Mouse (Mus musculus): Measurements from ENCODE around the gene Fbln1. TPM values are rescaled to one million over a fixed set of nuclear protein-coding genes. Genes with fewer than 3 reads are reported as not detected.

Fbln1 gene
- polyA plus RNA-seq, 1 experiment, result 48.1 TPM

DNA sequence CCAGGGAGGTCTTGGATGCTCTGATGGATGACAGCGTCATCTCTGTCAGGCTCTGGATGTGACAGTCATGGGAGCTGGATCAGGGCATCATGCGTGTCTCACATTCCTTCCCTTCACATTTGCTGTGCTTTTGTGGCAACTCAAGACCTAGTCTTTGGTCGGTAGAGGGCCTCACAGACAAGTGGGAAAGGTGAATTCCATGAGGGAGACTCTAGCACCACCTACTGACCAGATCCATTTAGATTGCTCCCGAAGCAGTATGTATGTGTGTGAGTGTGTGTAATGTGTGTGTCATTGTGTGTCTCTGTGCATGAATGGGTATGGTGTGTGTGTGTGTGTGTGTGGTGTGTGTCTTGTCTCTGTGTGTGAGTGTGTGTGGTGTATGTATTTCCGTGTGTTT lies 43.5 kb downstream of the Fbln1 start:
- Histone ChIP-seq H3K27me3 (ENCODE audit: control insufficient read depth, insufficient read depth, low read length, poor library complexity, severe bottlenecking) (no peaks in the 10 kb centered on the region), H3K27ac (ENCODE audit: insufficient read depth, low read length) (no peak overlapping the region), H3K9ac (ENCODE audit: low read depth, poor library complexity, severe bottlenecking) (no peak overlapping the region), H3K4me1 (ENCODE audit: control insufficient read depth, insufficient read depth, low read length) (no peaks in the 10 kb centered on the region), H3K36me3 (ENCODE audit: control insufficient read depth, insufficient read depth, low read length, poor library complexity, severe bottlenecking) (no peaks in the 10 kb centered on the region), H3K9me3 (replicated peaks; ENCODE audit: control insufficient read depth, insufficient read depth, low read length, poor library complexity, severe bottlenecking) (no peaks in the 10 kb centered on the region), H3K4me3 (ENCODE audit: low read depth, low read length) (no peak overlapping the region)
- TF ChIP-seq POLR2A (IDR thresholded peaks at IDR 0.05; ENCODE audit: insufficient read depth, low read length) (no peak), CTCF (IDR thresholded peaks at IDR 0.05; ENCODE audit: low read depth, low read length) (peak; percentile 57)

DNA sequence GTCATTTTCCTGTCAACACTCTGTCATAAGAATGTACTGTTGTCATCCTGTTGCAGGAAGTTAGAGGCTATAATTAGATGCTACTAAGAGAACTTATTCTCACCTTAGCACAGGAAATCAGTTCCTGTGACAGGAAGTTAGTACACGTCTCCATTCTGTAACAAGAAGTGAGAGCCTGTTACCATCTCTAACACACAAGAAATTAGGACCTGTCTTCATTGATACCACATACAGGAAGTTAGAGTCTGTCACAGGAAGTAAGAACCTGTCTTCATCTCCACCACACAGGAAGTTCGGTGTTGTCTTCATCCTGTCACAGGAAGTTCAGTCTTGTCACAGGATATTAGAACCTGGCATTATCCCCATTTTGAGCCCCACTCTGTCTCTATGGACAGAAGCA lies 44.7 kb downstream of the Fbln1 start:
- TF ChIP-seq CTCF (IDR thresholded peaks at IDR 0.05; ENCODE audit: low read depth, low read length) (no peak), EP300 (IDR thresholded peaks at IDR 0.05; ENCODE audit: insufficient read depth, low read depth, low read length) (no peak), POLR2A (IDR thresholded peaks at IDR 0.05; ENCODE audit: insufficient read depth, low read length) (no peak)
- no peak overlapping the region for H3K27ac ChIP-seq (ENCODE audit: insufficient read depth, low read length)
- H3K9me3 ChIP-seq (replicated peaks; ENCODE audit: control insufficient read depth, insufficient read depth, low read length, poor library complexity, severe bottlenecking), result no peaks in the 10 kb centered on the region
- no peaks in the 10 kb centered on the region for H3K36me3 ChIP-seq (ENCODE audit: control insufficient read depth, insufficient read depth, low read length, poor library complexity, severe bottlenecking)
- no peaks in the 10 kb centered on the region for H3K27me3 ChIP-seq (ENCODE audit: control insufficient read depth, insufficient read depth, low read length, poor library complexity, severe bottlenecking)
- H3K4me3 ChIP-seq (ENCODE audit: low read depth, low read length), result no peak overlapping the region
- no peak overlapping the region for H3K9ac ChIP-seq (ENCODE audit: low read depth, poor library complexity, severe bottlenecking)
- H3K4me1 ChIP-seq (ENCODE audit: control insufficient read depth, insufficient read depth, low read length), result no peaks in the 10 kb centered on the region

DNA sequence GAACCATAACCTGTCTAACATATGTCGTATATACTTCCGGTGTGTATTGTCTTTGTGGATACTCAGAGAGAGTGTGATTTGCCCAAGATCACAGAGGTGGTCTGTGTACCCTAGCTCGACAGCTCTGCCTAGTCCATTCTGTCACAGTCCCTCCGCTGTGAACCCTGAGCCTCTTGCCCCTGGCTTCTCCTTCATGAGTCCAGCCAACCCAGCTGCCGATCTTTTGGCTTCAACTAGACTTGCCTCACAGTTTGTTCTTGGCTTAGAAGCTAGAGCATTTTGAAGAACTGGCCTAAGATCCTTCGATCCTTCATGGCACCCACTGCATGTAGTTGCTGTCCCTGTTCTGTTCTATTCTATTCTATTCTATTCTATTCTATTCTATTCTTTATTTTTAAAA lies 46.7 kb downstream of the Fbln1 start:
- TF ChIP-seq CTCF (IDR thresholded peaks at IDR 0.05; ENCODE audit: low read depth, low read length) (no peak), POLR2A (IDR thresholded peaks at IDR 0.05; ENCODE audit: insufficient read depth, low read length) (no peak), EP300 (IDR thresholded peaks at IDR 0.05; ENCODE audit: insufficient read depth, low read depth, low read length) (no peak)
- no peak overlapping the region for H3K4me3 ChIP-seq (ENCODE audit: low read depth, low read length)
- no peaks in the 10 kb centered on the region for H3K27me3 ChIP-seq (ENCODE audit: control insufficient read depth, insufficient read depth, low read length, poor library complexity, severe bottlenecking)
- no peaks in the 10 kb centered on the region for H3K4me1 ChIP-seq (ENCODE audit: control insufficient read depth, insufficient read depth, low read length)
- H3K27ac ChIP-seq (ENCODE audit: insufficient read depth, low read length), result no peak overlapping the region
- no peak overlapping the region for H3K9ac ChIP-seq (ENCODE audit: low read depth, poor library complexity, severe bottlenecking)
- H3K36me3 ChIP-seq (ENCODE audit: control insufficient read depth, insufficient read depth, low read length, poor library complexity, severe bottlenecking), result no peaks in the 10 kb centered on the region
- H3K9me3 ChIP-seq (replicated peaks; ENCODE audit: control insufficient read depth, insufficient read depth, low read length, poor library complexity, severe bottlenecking), result no peaks in the 10 kb centered on the region

DNA sequence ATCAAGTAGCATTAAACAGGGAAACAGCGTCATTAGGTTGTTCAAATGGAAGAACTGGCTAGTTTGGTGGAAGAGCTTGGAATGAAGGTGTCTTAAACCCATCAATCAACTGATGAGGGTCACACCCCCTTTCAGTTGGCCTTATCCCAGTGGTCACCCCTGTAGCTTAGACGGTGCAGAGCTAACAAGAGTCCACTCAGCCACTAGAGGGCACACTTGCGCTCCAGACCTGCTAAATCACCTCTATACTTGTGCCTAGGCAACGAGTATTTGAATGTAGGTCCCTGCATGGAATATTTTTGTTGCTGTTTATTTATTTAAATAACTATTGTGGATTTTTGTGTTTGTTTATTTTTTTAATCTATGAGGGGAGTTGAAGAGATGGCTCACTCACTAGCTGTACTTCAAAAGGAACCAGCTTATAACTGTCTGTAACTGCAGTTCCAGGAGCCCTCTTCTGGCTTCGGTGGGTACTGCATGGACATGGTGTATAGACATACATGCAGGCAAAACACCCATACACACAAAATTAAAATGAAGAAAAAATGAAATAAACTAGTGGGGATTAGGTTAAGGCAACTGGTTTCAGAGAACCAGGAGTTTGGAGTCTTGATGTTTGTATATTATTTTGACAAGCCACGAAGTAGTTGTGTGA lies 52.2 kb downstream of the Fbln1 start:
- H3K27me3 ChIP-seq (ENCODE audit: control insufficient read depth, insufficient read depth, low read length, poor library complexity, severe bottlenecking), result no peaks in the 10 kb centered on the region
- H3K36me3 ChIP-seq (ENCODE audit: control insufficient read depth, insufficient read depth, low read length, poor library complexity, severe bottlenecking), result no peaks in the 10 kb centered on the region
- no peak overlapping the region for H3K4me3 ChIP-seq (ENCODE audit: low read depth, low read length)
- peaks cover 5% of the 10 kb centered on the region; the same call in 1 of the 2 replicates for H3K9me3 ChIP-seq (replicated peaks; ENCODE audit: control insufficient read depth, insufficient read depth, low read length, poor library complexity, severe bottlenecking)
- no peak overlapping the region for H3K9ac ChIP-seq (ENCODE audit: low read depth, poor library complexity, severe bottlenecking)
- TF ChIP-seq CTCF (IDR thresholded peaks at IDR 0.05; ENCODE audit: low read depth, low read length) (peak; percentile 75), POLR2A (IDR thresholded peaks at IDR 0.05; ENCODE audit: insufficient read depth, low read length) (no peak)
- no peaks in the 10 kb centered on the region for H3K4me1 ChIP-seq (ENCODE audit: control insufficient read depth, insufficient read depth, low read length)
- H3K27ac ChIP-seq (ENCODE audit: insufficient read depth, low read length), result no peak overlapping the region

DNA sequence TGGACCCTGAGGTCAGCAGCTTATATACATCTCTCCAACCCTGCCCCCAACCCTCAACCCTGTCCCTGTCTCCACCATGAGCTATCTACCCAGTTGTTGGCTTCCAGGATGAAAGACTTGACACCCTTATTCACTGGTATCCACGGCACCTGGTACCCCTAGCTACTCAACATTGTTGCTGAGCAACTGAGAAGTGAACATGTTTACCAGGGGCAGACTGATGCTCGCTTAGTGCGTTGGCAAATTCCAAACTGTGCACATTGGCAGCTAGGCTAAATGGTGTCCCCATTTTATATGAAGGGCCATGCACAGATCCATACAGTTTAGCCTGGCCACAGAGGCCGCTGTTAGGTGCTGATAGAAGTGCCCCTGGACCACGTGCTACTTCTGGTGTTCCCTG lies 57.1 kb downstream of the Fbln1 start:
- no peak overlapping the region for H3K4me3 ChIP-seq (ENCODE audit: low read depth, low read length)
- no peaks in the 10 kb centered on the region for H3K4me1 ChIP-seq (ENCODE audit: control insufficient read depth, insufficient read depth, low read length)
- no peak for TF ChIP-seq EP300 (IDR thresholded peaks at IDR 0.05; ENCODE audit: insufficient read depth, low read depth, low read length)
- no peak for TF ChIP-seq CTCF (IDR thresholded peaks at IDR 0.05; ENCODE audit: low read depth, low read length)
- TF ChIP-seq POLR2A (IDR thresholded peaks at IDR 0.05; ENCODE audit: insufficient read depth, low read length), result no peak
- no peak overlapping the region for H3K9ac ChIP-seq (ENCODE audit: low read depth, poor library complexity, severe bottlenecking)
- H3K36me3 ChIP-seq (ENCODE audit: control insufficient read depth, insufficient read depth, low read length, poor library complexity, severe bottlenecking), result no peaks in the 10 kb centered on the region
- H3K27ac ChIP-seq (ENCODE audit: insufficient read depth, low read length), result no peak overlapping the region
- H3K9me3 ChIP-seq (replicated peaks; ENCODE audit: control insufficient read depth, insufficient read depth, low read length, poor library complexity, severe bottlenecking), result peaks cover 5% of the 10 kb centered on the region; the same call in 1 of the 2 replicates
- no peaks in the 10 kb centered on the region for H3K27me3 ChIP-seq (ENCODE audit: control insufficient read depth, insufficient read depth, low read length, poor library complexity, severe bottlenecking)

DNA sequence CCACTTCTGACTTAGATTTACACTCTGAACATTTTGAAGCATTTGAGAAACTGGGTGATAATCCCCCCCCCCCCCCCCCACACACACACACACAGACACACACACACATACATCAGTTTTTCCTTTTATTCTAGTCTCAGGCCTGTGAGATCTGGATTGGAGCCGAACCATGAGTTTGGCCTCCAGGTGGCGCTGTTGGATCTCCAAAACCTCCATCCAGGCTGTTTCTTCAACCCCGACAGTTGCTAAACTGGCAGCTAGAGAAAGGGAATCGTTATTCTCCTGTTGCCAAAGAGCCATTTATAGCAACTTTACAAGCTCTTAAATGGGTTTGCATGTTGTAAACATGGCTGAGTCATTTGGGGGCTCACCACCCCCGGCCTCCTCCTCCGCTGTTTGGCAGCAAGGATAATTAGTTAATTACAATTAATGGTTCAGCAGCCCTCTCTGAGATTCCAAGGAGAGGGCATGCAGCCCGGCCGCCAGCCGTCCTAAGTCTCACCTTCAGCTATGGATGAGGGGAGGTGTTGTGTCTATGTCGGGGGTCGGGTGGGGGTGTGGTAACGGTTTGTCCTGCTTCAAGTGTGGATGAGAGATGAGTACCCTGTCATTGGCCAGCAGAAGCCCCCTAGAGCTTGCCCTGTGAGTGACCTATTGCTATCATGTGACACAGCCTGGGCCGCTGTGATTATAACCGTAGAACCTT lies 61.1 kb downstream of the Fbln1 start:
- Histone ChIP-seq H3K9me3 (replicated peaks; ENCODE audit: control insufficient read depth, insufficient read depth, low read length, poor library complexity, severe bottlenecking) (no peaks in the 10 kb centered on the region), H3K4me1 (ENCODE audit: control insufficient read depth, insufficient read depth, low read length) (no peaks in the 10 kb centered on the region), H3K4me3 (ENCODE audit: low read depth, low read length) (no peak overlapping the region), H3K9ac (ENCODE audit: low read depth, poor library complexity, severe bottlenecking) (no peak overlapping the region), H3K36me3 (ENCODE audit: control insufficient read depth, insufficient read depth, low read length, poor library complexity, severe bottlenecking) (no peaks in the 10 kb centered on the region), H3K27ac (ENCODE audit: insufficient read depth, low read length) (no peak overlapping the region), H3K27me3 (ENCODE audit: control insufficient read depth, insufficient read depth, low read length, poor library complexity, severe bottlenecking) (no peaks in the 10 kb centered on the region)
- TF ChIP-seq EP300 (IDR thresholded peaks at IDR 0.05; ENCODE audit: insufficient read depth, low read depth, low read length) (no peak), CTCF (IDR thresholded peaks at IDR 0.05; ENCODE audit: low read depth, low read length) (peak; percentile 85)
